Mouse (Mus musculus): ENCODE results near the gene Actr5. TPM values are rescaled to one million over a fixed set of nuclear protein-coding genes. Genes with fewer than 3 reads are reported as not detected.
A peak's percentile ranks its signal among the peaks of the same experiment; 100 is the strongest.

Actr5 gene
- polyA plus RNA-seq, 1 experiment = 6.4 TPM

GRCm38 (mm10) chr2:158667022-158667670, 42.5 kb downstream of the Actr5 start:
- Histone ChIP-seq H3K27ac (ENCODE audit: insufficient read depth, low read depth, low read length) (peak overlapping the region; percentile 96), H3K4me3 (ENCODE audit: insufficient read depth, low read depth, low read length) (peak overlapping the region; percentile 96), H3K4me1 (ENCODE audit: control insufficient read depth, insufficient read depth, low read length) (peaks cover 12% of the 10 kb centered on the region; the same call in 1 of the 2 replicates), H3K27me3 (replicated peaks; ENCODE audit: control insufficient read depth, insufficient read depth, low read length) (no peaks in the 10 kb centered on the region), H3K36me3 (ENCODE audit: control insufficient read depth, insufficient read depth, low read length) (no peaks in the 10 kb centered on the region)
- no peak for TF ChIP-seq CTCF (conservative IDR thresholded peaks at IDR 0.05; ENCODE audit: insufficient read depth, insufficient read length, low read depth, low read length)
- no peak for TF ChIP-seq POLR2A (IDR thresholded peaks at IDR 0.05; ENCODE audit: low read depth, low read length)
- peak; percentile 81 for DNase-seq
- 1% methylated on average over 46 of the region's 47 CpGs for WGBS

- no peaks in the 10 kb centered on the region for H3K27me3 ChIP-seq (replicated peaks; ENCODE audit: control insufficient read depth, insufficient read depth, low read length)
- H3K4me3 ChIP-seq (ENCODE audit: insufficient read depth, low read depth, low read length) = peak overlapping the region; percentile 96
- peak overlapping the region; percentile 96 for H3K27ac ChIP-seq (ENCODE audit: insufficient read depth, low read depth, low read length)
- TF ChIP-seq POLR2A (IDR thresholded peaks at IDR 0.05; ENCODE audit: low read depth, low read length) (no peak), CTCF (conservative IDR thresholded peaks at IDR 0.05; ENCODE audit: insufficient read depth, insufficient read length, low read depth, low read length) (no peak)
- WGBS = 2% methylated on average over 54 of the region's 54 CpGs
- no peak for DNase-seq
- peaks cover 19% of the 10 kb centered on the region; the same call in 1 of the 2 replicates for H3K4me1 ChIP-seq (ENCODE audit: control insufficient read depth, insufficient read depth, low read length)
- no peaks in the 10 kb centered on the region for H3K36me3 ChIP-seq (ENCODE audit: control insufficient read depth, insufficient read depth, low read length)
Observed at GRCm38 (mm10) chr2:158667671-158668432, 43.2 kb downstream of the Actr5 start.

GRCm38 (mm10) chr2:158668433-158669010, 43.8 kb downstream of the Actr5 start:
- peak overlapping the region; percentile 96 for H3K27ac ChIP-seq (ENCODE audit: insufficient read depth, low read depth, low read length)
- no peak for DNase-seq
- H3K27me3 ChIP-seq (replicated peaks; ENCODE audit: control insufficient read depth, insufficient read depth, low read length) = no peaks in the 10 kb centered on the region
- no peaks in the 10 kb centered on the region for H3K36me3 ChIP-seq (ENCODE audit: control insufficient read depth, insufficient read depth, low read length)
- TF ChIP-seq POLR2A (IDR thresholded peaks at IDR 0.05; ENCODE audit: low read depth, low read length) (no peak), CTCF (conservative IDR thresholded peaks at IDR 0.05; ENCODE audit: insufficient read depth, insufficient read length, low read depth, low read length) (no peak)
- H3K4me3 ChIP-seq (ENCODE audit: insufficient read depth, low read depth, low read length) = peak overlapping the region; percentile 96
- 11% methylated on average over 23 of the region's 23 CpGs for WGBS
- H3K4me1 ChIP-seq (ENCODE audit: control insufficient read depth, insufficient read depth, low read length) = peaks cover 23% of the 10 kb centered on the region; the same call in 1 of the 2 replicates

GRCm38 (mm10) chr2:158669199-158670195, 44.8 kb downstream of the Actr5 start:
- no peak for TF ChIP-seq CTCF (conservative IDR thresholded peaks at IDR 0.05; ENCODE audit: insufficient read depth, insufficient read length, low read depth, low read length)
- TF ChIP-seq POLR2A (IDR thresholded peaks at IDR 0.05; ENCODE audit: low read depth, low read length) = no peak
- Histone ChIP-seq H3K4me1 (ENCODE audit: control insufficient read depth, insufficient read depth, low read length) (peaks cover 23% of the 10 kb centered on the region; the same call in 1 of the 2 replicates), H3K27ac (ENCODE audit: insufficient read depth, low read depth, low read length) (peak overlapping the region; percentile 96), H3K36me3 (ENCODE audit: control insufficient read depth, insufficient read depth, low read length) (no peaks in the 10 kb centered on the region), H3K27me3 (replicated peaks; ENCODE audit: control insufficient read depth, insufficient read depth, low read length) (no peaks in the 10 kb centered on the region), H3K4me3 (ENCODE audit: insufficient read depth, low read depth, low read length) (peak overlapping the region; percentile 96)
- DNase-seq = peak; percentile 82
- 33% methylated on average over 13 of the region's 13 CpGs for WGBS

- Histone ChIP-seq H3K27me3 (replicated peaks; ENCODE audit: control insufficient read depth, insufficient read depth, low read length) (no peaks in the 10 kb centered on the region), H3K4me1 (ENCODE audit: control insufficient read depth, insufficient read depth, low read length) (peaks cover 23% of the 10 kb centered on the region; the same call in 1 of the 2 replicates), H3K27ac (ENCODE audit: insufficient read depth, low read depth, low read length) (peak overlapping the region; percentile 96), H3K4me3 (ENCODE audit: insufficient read depth, low read depth, low read length) (no peak overlapping the region), H3K36me3 (ENCODE audit: control insufficient read depth, insufficient read depth, low read length) (no peaks in the 10 kb centered on the region)
- WGBS = 32% methylated on average over 10 of the region's 10 CpGs
- TF ChIP-seq POLR2A (IDR thresholded peaks at IDR 0.05; ENCODE audit: low read depth, low read length) (peak; percentile 36), CTCF (conservative IDR thresholded peaks at IDR 0.05; ENCODE audit: insufficient read depth, insufficient read length, low read depth, low read length) (no peak)
- peak; percentile 90 for DNase-seq
Observed at GRCm38 (mm10) chr2:158670571-158670970, 45.9 kb downstream of the Actr5 start.

GRCm38 (mm10) chr2:158672829-158673228, 48.1 kb downstream of the Actr5 start:
- H3K4me3 ChIP-seq (ENCODE audit: insufficient read depth, low read depth, low read length) = no peak overlapping the region
- 14% methylated on average over 6 of the region's 6 CpGs for WGBS
- H3K36me3 ChIP-seq (ENCODE audit: control insufficient read depth, insufficient read depth, low read length) = no peaks in the 10 kb centered on the region
- H3K27me3 ChIP-seq (replicated peaks; ENCODE audit: control insufficient read depth, insufficient read depth, low read length) = no peaks in the 10 kb centered on the region
- TF ChIP-seq CTCF (conservative IDR thresholded peaks at IDR 0.05; ENCODE audit: insufficient read depth, insufficient read length, low read depth, low read length) = no peak
- TF ChIP-seq POLR2A (IDR thresholded peaks at IDR 0.05; ENCODE audit: low read depth, low read length) = no peak
- peak; percentile 94 for DNase-seq
- peaks cover 23% of the 10 kb centered on the region; the same call in 1 of the 2 replicates for H3K4me1 ChIP-seq (ENCODE audit: control insufficient read depth, insufficient read depth, low read length)
- H3K27ac ChIP-seq (ENCODE audit: insufficient read depth, low read depth, low read length) = peak overlapping the region; percentile 73
